Mouse (Mus musculus) lung, postnatal 14 days (tissue): ENCODE measurements around the gene Idh1.

Experiments
- DNase-seq: peaks from one replicate; pipeline ENCODE4 v3.0.0; 2021

Gene Idh1

GRCm38 (mm10) chr1:65176171-65176570 is 10.1 kb downstream of the Idh1 start:
- DNase-seq, result no peak

DNA sequence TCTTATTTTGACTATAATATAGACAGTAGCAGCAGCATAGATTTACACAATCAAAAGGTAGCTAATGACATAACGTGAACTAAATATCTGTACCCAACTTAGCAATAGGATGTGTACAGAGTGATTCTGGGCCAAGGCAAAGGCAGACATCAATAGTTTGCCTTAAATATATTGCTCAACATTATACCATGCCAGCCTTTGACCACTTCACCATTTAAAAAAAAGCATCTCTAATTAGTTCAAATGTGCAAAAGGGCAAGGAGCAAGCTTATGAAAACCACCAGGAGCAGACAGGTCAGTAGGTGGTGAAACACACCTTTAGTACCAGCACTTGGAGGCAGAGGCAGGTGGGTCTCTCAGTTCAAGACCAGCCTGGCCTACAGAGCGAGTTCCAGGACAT is 12.6 kb downstream of the Idh1 start:
- no peak for DNase-seq

DNA sequence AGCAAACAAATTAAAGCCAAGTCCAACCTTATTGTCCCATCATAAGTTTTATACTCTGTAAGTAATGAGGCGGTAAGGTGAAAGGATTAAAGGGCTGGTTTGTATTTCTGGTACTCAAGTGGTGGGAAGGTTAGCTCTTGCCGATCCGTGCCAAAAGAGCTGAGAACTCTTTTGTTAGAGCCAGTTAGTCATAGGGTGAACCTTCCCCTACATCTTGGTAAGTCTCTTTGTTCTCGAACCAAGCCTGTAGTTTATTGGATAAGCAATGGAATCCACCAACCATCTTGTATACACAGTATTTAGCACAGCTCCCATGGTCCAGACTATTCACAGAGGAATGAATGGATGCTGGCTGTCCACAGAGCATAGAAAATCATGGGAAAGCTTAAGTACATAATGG is 14.7 kb downstream of the Idh1 start:
- DNase-seq, result no peak

- DNase-seq, result no peak
Observed at GRCm38 (mm10) chr1:65169947-65170346, 16.4 kb downstream of the Idh1 start.

DNA sequence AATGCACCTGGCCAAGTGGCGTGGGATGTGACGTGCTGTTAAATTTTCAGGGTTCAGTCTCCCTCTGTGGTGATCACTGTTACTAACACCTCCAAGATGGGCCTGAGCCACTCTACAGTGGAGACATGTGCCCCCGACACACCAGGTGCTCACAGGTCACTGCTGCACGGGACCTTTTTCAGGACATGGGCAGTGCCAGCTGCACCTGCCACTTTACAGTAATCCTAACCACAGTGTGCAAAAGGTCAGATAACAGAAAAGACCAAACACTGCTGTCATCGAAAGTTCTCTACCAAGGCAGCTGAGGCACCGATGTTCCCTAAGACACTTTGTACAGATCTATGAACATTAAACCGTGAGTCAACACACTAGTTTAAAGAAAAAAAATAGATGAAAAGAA is 16.8 kb downstream of the Idh1 start:
- DNase-seq, result no peak

GRCm38 (mm10) chr1:65167496-65167895 is 18.8 kb downstream of the Idh1 start:
- no peak for DNase-seq

DNA sequence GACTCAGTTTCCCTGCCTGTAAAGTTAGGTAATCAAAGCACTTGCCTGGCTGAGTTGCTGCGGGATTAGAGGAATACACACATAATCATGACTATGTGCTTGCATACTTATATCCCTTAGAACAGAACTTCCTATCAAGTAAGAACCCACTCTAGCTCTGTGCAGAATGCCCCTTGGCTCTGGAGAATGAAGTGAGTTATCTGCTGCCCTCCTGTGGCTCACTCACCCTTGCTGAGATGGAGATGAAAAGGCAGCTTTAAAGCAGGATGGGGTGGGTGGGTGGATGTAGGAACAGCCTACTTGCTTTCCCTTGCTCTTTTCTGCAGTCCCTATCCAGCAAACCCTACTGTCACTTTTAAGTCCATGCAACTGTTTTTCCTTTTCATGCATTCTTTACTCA is 24.1 kb downstream of the Idh1 start:
- DNase-seq, result no peak

GRCm38 (mm10) chr1:65156111-65156510 is 30.2 kb downstream of the Idh1 start:
- no peak for DNase-seq

GRCm38 (mm10) chr1:65154814-65155213 is 31.5 kb downstream of the Idh1 start:
- DNase-seq, result peak; percentile 35

- DNase-seq, result no peak
Observed at GRCm38 (mm10) chr1:65147971-65148370, 38.3 kb downstream of the Idh1 start.

DNA sequence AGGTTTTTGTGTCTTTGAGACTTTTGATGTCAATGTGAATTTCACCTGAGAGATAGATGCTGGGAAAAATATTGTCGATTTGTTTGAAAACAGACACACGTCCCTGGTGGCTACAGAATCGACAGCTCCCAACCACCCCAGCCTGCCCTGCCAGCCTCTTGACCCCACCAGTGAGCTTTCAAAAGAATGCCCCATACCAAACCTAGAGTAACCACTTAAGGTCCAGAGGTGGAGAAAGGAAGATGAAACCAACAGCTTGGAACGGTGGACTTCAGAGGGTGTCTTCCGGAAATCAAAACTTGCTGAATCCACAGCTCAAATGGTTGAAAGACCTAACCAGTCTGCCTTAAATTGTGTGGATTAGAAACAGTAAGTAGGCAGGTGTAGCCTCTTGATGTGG is 39.0 kb downstream of the Idh1 start:
- no peak for DNase-seq

GRCm38 (mm10) chr1:65146601-65147000 is 39.7 kb downstream of the Idh1 start:
- DNase-seq, result no peak

GRCm38 (mm10) chr1:65144783-65145182 is 41.5 kb downstream of the Idh1 start:
- DNase-seq, result no peak

GRCm38 (mm10) chr1:65137560-65137959 is 48.7 kb downstream of the Idh1 start:
- DNase-seq, result no peak

- DNase-seq, result no peak
Observed at GRCm38 (mm10) chr1:65132833-65133232, 53.5 kb downstream of the Idh1 start.

DNA sequence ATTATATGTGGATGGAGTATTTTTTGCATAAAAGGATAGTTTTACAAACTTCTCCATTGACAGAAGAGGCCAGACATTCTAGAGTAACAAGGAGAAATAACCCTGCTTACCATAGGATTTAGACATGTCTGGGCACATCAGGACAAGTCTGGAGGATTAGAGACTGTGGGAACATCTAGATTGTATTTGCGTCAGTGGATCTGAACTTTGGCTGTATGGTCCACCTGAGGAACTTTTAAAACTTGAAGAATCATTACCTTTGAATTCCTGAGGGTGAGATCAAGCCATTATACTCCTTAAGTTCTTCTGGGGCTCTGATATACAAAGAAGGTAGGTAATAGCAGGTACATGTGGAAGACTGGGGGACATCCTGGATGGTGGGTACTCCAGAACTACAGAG is 54.6 kb downstream of the Idh1 start:
- DNase-seq, result no peak

- no peak for DNase-seq
Observed at GRCm38 (mm10) chr1:65130226-65130625, 56.1 kb downstream of the Idh1 start.

DNA sequence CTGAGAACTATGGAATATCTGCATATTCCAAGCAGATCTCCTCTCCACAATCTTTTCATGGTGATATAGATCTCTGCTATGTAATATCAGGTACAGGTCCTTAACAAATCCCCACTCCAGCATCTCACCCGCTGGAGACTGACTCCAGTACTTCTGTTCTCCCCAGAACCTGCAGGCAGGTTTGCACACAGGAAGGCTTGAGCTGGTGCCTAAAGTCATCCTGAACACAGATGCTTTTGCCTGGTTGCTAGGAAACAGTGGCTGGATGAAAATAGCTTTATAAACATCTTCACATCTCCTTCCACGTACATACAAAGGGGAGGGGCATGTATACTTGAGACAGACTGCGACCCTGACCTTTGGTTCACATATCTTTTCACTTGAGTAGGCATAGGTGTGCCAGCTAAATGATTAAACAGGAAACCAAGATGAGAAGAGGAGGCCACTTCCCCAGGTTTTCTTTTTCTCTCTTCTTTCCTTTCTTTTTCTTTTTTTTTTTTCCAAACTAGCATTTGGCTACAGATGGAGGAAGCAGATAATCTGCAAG is 56.6 kb downstream of the Idh1 start:
- no peak for DNase-seq

- DNase-seq, result no peak
Observed at GRCm38 (mm10) chr1:65122574-65123372, 63.5 kb downstream of the Idh1 start, which contains the start of gene D630023F18Rik. Gene D630023F18Rik (minus strand): TSS chr1:65123214.

DNA sequence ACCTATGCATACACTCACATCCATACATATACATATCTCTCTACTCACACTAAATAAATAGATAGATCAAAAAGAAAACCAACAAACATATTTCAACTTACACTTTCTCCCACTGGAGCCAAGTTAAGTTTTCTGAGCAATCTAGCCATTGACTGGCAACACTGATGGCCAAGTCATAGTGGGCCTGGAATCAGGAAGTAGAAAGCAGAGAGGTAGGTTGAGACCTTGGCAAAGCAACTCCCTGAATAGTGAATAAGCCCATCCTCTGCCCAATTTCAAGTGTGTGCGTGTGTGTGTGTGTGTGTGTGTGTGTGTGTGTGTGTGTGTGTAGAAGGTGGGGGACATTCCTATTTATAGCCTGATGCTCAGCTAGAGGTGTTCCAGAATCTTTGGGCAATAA is 66.9 kb downstream of the Idh1 start, which contains the start of gene Gm28845:
Gm28845 (minus strand) TSS at position 121 of the 400 bp plus-strand sequence.
- DNase-seq, result no peak

DNA sequence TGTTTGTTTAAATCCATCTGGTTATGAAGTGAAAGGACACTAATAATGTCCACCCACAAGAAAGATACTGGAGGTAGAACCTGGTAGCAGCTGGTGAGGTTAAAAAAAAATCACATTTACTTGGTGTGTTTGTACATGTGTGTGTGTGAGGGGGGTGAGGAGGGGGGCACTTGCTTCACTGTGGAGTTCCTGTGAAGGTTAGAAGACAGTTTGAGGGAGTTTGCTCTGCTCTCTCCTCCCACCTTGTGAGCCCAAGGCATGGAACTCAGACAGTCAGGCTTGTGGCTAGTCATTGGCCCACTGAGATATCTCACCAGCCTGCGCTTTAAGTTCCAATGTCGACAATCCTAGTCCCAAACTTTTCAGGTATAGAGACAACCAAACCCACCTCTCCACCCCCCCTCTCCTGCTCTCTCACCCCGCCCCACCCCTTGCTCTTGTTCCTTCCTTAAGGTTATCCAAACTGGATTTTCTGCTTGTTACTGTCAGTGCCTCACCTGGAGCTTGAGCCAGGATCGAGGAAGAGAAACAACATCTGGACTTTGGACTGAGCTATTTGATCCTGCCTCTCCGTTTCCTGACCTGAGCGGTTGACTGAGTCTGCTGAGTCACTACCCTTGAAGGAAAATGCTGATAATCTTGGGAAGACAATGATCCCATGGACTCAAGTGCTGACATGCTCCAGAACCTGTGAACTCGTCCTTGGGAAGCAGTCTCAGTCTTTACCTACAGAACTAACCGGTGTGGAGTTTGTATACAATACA is 68.0 kb downstream of the Idh1 start:
- no peak for DNase-seq

DNA sequence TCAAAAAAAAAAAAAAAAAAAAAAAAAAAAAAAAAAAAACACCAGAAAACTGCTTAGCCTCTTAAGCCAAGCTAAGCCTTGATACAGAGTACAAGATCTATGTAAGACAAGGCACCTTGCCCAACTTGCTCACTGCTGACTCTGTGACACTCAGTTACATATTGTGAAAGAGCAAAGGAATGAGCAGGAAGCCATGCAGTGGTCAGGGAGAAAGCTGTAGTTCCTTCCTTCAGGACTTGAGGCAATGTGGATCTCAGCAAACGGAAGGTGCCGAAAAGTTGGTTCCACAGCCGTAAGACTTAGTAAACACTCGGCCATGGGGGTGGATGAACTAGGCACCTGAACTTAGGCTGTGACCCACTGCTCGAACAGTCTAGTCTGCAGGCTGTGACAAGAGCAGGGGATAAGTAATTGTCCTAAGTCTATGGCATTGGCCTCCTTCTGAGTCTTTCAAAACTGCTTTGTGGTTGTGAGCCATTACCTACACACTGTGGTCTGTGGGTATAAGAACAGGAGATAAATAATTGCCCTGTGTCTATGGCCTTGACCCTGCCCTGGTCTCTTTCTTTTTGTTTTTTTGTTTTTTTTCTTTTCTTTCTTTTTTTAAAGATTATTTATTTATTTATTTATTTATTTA is 72.6 kb downstream of the Idh1 start:
- DNase-seq, result peak; percentile 37

GRCm38 (mm10) chr1:65112807-65113196 is 73.5 kb downstream of the Idh1 start:
- no peak for DNase-seq
